21 mouse cellular contexts compared by ENCODE assay signal in genomic region chr11:46347756-46348155, GRCm38 (mm10). TPM values are rescaled to one million over a fixed set of nuclear protein-coding genes. Genes with fewer than 3 reads are reported as not detected.
"Had no signal": no experiment of that assay in that cellular context is flagged by ENCODE, and none has a peak within 500 bp of the region (broad histone marks: within the 10 kb centered on the region; RNA-seq: fewer than 3 reads in every experiment).

No protein-coding gene starts in this region.

- H3K27ac ChIP-seq: limb, embryonic 15.5 days; liver, embryonic 12.5 days; midbrain, embryonic 10.5 days; neural tube, embryonic 13.5 days; stomach, embryonic 15.5 days had no signal

- H3K4me2 ChIP-seq: limb, embryonic 15.5 days; liver, embryonic 12.5 days; lung, embryonic 14.5 days; neural tube, embryonic 13.5 days; stomach, embryonic 15.5 days had no signal

- H3K9ac ChIP-seq: limb, embryonic 15.5 days; liver, embryonic 12.5 days; lung, embryonic 14.5 days; neural tube, embryonic 13.5 days; stomach, embryonic 15.5 days had no signal

- H3K4me3 ChIP-seq: limb, embryonic 15.5 days; liver, embryonic 12.5 days; midbrain, embryonic 10.5 days; neural tube, embryonic 13.5 days; stomach, embryonic 15.5 days had no signal

- H3K9me3 ChIP-seq: limb, embryonic 15.5 days; liver, embryonic 12.5 days; midbrain, embryonic 10.5 days; neural tube, embryonic 13.5 days; stomach, embryonic 15.5 days had no signal

- H3K4me1 ChIP-seq: limb, embryonic 15.5 days; liver, embryonic 12.5 days; midbrain, embryonic 10.5 days; stomach, embryonic 15.5 days had no signal

- ATAC-seq: liver, embryonic 12.5 days had no signal

- DNase-seq: kidney, adult 8-10 months; kidney, postnatal 36 days; layer of hippocampus, adult 9-11 months; left cerebral cortex, postnatal 4 days; lung, embryonic 14.5 days; lung, postnatal 10 days; lung, postnatal 4 days; midbrain, embryonic 14.5 days; right cerebral cortex, postnatal 14 days; thymus, adult 2 months; thymus, postnatal 36 days had no signal

- H3K36me3 ChIP-seq: limb, embryonic 15.5 days; liver, embryonic 12.5 days; midbrain, embryonic 10.5 days; neural tube, embryonic 13.5 days; stomach, embryonic 15.5 days had no signal

- H3K27me3 ChIP-seq: limb, embryonic 15.5 days; liver, embryonic 12.5 days; neural tube, embryonic 13.5 days; stomach, embryonic 15.5 days had no signal

RNA-seq across cellular contexts. Expression of gene Itk, which starts 41.6 kb away (rescaled TPM):
- polyA plus RNA-seq: liver, embryonic 12.5 days; midbrain, embryonic 14.5 days; neural tube, embryonic 13.5 days had no signal

RNA-seq across cellular contexts. Expression of gene Fam71b, which starts 48.6 kb away (rescaled TPM):
- total RNA-seq: layer of hippocampus, adult 18-20 months; left cerebral cortex, adult 18-20 months; left cerebral cortex, postnatal 10 days; left cerebral cortex, postnatal 4 days; monocyte, adult 5-6 weeks had no signal
- polyA plus RNA-seq: kidney, embryonic 16.5 days; limb, embryonic 15.5 days; liver, embryonic 12.5 days; lung, embryonic 14.5 days; midbrain, embryonic 10.5 days; midbrain, embryonic 14.5 days; neural tube, embryonic 13.5 days; stomach, embryonic 15.5 days had no signal
